Mouse (Mus musculus) layer of hippocampus, adult 11-12 months (tissue): ENCODE measurements around the gene Os9.
"Not testable (repeated sequence)": the region's sequence is repeated elsewhere in the genome, so short reads cannot be mapped to it uniquely, and the experiment has no call there.

Experiments
- DNase-seq: peaks from one replicate; pipeline ENCODE4 v3.0.0; 2022; ENCODE audit warnings: low spot score

Gene Os9

DNA sequence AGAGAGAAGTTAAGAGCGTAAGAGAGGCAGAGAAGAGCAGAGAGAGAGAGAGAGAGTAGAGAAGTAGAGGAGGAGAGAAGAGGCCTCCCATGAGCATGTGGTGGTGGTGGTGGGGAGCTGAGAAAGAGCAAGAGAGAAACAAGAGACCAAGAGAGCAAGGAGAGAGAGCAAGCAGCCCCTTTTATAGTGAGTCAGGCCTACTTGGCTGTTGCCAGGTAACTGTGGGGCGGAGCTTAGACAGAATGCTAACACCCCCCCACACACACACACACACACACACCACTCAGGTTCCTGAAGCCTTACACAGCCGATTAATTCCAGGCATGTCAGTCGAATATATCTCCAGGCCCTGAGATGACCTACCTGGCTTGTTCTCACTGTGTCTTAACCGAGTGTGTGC is 24.4 kb upstream of the Os9 start:
- no peak for DNase-seq

DNA sequence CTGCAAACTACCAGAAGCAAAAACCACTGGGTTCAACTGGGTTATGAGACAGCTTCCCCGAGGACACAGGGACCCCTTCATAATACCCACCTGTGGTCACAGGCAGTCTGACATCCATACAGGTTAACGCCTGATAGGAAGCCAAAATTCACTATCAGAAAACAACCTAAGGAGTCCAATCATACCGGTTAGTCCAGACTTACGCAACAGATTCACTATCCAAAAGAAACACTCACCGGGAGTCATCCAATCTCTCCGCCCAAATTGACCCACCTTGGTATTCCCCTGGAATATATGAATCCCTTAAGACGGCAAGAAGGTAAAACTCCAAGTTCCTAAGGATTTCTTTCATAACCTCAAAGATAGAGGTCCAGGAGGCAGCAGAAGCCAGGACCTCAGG is 23.6 kb upstream of the Os9 start:
- no peak for DNase-seq

DNA sequence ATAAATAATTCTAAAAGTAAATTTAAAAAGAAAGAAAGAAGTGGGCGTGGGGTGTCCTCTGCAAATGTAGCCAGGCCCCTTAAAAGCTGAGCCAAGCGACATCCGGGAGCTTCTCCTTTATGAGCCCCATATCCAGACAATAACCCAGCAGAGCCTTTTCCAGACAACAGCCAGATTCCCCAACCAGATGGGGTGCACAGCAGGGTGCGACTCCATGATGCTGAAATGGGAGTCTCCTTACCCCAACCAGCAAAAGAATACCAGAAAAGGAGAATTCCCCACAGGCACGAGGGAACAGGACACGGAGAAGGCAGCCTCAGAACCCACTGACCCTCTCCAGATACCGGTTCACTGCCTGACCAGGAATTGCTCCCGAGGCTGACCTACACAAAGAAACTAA is 22.3 kb upstream of the Os9 start:
- DNase-seq = no peak

DNA sequence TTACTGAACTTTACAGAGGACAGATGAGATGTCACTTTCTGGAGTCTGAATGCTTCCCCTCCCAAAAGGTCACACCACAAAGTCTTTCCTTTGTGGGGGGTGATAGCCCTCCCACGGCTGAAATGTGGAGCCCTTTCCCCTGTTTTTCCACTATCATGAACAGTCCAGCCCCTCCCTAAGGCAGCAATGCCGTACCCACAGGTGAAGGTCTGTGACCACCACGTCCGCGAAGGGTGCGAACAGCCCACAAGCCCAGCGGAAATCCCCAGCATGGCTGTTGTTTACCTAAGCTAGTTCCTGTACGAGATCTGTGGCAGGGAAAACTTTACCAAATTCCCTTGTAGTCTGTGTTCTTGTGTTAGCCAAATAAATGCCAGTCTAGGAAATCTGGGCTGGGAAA is 20.6 kb upstream of the Os9 start:
- DNase-seq = no peak

DNA sequence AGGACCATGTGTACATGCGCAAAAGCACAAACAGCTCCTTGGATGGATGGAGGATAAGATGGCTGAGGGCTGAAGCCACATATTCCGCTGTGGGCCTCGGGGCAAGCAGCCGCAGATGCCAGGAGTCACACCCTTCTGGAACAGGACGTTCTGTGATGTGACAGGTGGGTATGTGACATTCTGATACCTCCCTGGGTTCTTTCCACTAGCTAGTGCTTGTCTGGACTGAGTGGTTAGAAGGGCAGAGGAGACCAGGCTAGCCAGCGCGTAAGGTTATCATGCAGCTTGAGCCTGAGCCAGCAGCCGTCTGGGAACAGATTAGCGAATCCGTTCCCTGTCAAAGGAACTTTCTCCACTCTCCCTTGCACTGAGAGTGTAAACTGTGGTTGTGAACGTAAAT is 20.0 kb upstream of the Os9 start:
- no peak for DNase-seq

DNA sequence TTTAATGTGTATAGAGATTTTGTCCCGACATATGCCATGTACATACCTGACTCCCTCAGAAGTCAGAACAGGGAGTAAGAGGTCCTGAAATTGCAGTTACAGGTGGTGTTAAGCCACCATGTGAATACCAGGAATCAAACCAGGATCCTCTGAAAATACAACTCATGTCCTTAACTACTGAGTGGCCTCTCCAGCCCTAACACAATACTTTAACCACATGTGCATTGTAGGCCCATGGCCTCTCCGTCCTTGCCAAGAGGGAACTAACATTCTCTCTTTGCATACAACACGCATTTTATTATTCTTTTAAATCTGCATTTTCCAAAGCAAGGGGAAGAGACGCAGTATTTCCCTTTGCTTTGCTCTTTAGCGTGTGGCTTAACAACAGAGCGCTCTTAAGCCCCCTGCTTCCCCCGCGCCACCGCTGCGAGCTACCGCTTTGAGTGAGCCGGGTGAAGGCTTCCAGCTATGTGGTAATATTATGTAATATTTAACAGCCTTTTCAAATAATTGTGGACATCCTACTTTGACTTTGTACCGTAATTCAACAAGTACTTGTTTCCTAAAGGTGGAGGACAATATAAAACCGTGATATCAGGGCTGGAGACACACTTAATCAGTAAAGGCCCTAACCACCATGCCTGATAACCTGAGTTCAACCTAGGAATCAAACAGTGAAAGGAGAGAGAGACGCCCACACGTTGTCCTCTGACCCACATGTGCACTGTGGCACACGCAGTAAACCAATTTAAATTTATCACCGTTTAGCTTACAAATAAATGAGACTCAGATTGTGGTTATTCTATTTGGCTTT is 17.6 kb upstream of the Os9 start:
- no peak for DNase-seq

DNA sequence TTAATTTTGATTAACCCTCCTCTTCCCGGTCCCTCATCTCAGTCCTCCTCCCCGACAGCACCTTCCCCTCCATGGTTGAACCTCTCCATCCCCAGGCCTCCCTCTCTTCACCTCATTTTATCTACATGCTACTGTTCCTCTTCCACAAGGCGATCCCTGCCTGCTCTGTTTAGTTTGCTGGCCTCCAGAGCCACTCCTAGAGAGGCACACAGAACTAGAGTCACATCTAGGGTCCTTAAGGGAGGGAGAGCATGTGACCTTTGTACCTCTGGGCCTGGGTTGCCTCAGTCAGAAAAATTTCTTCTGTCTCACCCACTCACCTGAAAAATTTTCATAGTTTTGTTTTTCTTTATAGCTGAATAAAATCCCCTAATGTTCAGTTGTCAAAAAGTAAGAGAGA is 17.0 kb upstream of the Os9 start:
- no peak for DNase-seq

DNA sequence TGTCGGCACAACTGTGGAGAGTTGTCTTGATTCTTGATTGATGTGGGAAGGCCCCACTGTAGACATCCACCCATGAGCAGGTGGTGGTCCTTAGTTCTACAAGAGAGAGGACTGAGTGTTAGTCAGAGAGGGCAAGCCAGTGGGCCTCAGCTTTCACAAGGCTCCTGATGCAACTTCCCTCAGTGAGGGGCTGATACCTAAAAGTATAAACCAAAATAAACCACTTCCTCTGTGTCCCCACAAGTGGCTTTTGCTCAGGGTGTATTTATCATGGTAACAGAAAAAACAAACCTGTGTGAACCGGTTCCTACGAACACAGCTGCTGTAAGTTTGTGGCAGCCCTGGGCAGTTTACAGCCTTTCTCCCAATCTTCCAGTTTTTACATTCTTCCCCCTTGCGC is 15.6 kb upstream of the Os9 start:
- DNase-seq = no peak

DNA sequence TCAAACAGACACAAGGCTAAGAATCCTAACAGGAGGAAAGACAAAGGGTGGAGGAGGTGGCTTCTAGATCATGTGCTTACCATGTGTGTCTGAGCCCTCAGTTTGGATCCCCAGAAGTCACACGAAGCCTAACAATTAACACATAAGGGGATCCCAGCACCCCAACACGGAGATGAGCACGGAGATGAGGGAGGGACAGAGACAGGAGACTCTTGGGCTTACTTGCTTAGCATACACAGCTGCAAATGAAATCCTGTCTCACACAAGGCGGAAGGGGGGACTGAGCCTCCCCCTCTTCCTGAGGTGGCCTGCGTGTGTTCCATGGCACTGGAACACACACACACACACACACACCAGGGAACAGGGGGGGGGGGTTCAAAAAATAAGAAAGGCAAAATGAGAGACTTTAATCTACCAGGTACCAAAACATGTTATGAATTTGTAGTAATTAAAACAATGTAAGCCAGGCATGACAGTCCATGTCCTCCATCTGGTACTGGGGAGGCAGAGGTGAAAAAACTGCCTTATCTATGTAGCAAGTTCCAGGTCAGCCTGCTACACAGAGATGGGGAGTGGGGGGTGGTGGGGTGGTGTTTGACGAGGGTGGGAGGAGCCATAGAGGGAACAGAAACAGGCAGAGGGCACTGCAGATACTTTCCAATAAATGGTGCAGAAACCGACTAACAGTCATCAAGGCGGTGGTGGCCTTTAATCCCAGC is 14.3 kb upstream of the Os9 start:
- no peak for DNase-seq

DNA sequence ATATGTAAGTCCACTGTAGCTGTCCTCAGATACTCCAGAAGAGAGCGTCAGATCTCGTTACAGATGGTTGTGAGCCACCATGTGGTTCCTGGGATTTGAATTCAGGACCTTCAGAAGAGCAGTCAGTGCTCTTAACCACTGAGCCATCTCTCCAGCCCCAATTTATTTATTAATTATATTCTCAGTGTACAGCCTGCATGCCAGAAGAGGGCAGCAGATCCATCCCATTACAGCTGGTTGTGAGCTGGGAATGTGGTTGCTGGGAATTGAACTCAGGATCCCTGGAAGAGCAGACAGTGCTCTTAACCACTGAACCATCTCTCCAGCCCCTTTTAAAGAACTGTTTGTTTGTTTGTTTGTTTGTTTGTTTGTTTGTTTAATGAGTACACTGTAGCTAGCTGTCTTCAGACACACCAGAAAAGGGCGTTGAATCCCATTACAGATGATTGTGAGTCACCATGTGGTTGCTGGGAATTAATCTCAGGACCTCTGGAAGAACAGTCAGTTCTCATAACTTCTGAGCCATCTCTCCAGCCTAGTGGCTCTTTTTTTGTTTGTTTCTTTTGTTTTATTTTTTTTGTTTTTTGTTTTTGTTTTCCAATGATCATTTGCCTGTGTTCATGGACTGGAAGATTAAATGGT is 13.6 kb upstream of the Os9 start:
- DNase-seq = not testable (repeated sequence)

DNA sequence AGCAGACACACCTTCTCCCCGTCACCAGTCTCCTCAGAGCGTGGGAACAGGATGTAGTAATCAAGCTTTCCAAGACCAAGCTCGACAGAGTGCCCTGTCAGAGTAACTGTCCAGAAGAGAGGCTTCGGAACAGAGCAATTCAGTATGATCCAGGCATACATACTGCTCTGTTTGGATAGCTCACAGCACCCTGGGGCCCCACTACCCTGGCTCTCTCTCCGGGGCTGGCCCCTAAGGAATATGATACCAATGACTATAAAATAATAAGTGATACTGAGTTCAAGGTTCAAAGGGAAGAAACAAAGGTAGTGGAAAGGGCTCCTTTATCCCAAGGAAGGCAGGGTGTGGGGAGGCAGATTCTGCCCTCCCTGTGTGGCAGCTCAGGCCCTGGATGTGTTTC is 11.5 kb upstream of the Os9 start:
- no peak for DNase-seq

DNA sequence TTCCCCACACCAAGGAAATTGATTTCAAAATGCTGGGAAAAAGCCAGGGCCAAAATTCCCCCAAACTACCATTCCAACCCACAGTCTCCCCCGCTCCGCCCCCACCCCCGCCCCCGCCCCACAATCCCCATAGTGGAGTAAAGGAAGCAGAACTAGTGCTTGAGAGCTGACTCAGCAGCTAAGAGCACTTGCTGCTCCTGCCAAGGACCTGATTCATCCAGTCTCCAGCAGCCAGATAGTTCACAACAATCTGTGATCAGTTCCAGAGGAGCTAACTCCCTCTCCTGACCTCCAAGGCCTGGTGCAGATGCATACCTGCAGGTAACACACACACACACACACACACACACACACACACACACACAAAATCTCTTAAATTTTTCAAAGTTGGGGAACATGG is 8.5 kb upstream of the Os9 start:
- DNase-seq = no peak

DNA sequence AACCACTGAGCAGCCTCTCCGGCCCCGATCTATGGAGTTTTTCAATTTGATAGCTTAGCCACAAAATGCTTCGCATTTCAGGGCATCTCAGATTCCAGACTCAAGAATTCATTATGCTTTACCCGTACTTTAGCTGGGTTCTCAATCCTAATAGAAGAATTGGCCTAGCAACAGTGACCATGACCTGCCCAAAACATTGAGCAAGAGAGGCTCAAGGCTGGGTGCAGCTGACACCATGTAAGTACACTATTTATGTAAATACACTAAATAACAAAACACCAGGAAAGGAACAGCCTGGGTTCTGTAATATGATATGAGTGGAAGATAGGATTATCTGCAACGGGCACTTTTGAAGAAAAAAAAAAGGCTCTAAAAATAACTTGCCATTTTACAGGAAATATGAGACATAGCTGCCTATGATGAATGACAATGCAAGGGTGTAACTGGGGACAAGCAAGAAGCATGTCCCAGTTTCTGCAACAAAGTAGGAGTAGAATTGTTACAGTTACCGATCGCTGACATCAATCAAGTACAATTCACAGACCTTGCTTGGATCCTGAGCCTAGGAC is 6.9 kb upstream of the Os9 start:
- no peak for DNase-seq

DNA sequence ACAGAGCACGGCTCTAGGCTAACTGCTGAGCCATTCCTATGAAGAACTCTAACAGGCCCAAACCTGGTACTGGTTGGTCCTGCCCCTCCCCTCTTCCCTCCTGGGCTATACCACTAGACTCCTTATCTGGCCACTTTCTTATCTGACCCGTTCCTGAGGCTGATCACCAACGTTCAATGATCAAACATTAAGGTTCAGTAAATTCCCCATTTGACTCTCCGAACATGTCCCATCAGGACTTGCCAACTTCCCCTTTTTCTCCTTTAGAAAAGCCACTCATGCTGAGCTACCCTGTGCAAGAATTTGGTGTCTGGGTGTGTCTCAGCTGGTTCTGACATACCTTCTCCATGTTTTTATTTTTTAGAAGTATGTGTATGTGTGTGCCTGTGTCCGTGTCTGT is 5.6 kb upstream of the Os9 start:
- no peak for DNase-seq

DNA sequence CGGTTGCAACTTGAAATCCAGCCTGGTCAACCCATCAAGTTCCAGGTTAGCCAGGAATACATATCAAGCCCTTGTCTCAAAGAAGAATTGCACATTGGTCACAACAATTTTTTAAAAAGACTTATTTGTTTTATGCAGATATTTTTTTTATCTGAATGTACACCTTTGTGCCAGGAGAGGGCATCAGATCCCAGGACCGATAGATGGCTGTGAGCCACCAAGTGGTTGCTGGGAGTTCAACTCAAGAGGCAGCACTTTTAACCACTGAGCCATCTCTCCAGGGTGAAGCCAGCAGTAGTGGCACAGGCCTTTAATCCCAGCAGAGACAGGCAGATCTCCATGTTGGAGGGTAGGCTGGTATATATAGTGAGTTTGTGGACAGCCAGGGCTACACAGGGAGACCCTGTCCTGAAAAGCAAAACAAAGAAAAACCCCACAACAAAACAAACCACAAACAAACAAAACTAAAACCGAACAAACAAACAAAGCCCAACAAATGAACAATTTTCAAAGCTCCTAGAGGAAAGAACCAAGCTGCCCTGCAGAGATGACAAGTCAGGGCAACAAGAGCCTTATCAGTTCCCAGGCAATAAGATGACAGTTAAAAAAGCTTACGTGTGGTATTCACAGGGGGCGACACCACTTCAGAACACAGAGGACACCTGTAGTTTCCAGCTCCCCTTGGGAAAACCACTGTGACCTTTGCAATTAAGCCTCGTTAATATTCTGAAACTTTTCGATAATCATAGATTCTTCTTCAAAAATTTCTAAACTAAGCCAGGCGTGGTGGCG is 4.5 kb upstream of the Os9 start:
- DNase-seq = no peak

DNA sequence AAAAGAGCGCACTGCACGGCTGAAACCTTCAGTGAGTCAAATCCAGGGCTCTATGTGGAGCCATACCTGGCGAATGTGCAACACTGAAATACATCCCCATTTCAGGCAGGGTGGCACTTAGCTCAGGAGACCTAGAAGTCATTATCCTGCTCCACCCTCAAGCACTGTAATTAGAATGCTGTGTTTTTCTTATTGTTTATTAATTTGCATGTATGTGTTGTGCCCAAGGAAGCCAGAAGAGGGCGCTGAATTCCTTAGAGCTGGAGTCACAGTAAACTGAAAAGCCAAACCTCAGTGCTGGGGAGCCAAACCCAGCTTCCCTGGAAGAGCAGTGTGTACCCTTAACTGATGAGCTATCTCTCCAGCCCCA is 2.5 kb upstream of the Os9 start:
- peak; percentile 87 for DNase-seq

DNA sequence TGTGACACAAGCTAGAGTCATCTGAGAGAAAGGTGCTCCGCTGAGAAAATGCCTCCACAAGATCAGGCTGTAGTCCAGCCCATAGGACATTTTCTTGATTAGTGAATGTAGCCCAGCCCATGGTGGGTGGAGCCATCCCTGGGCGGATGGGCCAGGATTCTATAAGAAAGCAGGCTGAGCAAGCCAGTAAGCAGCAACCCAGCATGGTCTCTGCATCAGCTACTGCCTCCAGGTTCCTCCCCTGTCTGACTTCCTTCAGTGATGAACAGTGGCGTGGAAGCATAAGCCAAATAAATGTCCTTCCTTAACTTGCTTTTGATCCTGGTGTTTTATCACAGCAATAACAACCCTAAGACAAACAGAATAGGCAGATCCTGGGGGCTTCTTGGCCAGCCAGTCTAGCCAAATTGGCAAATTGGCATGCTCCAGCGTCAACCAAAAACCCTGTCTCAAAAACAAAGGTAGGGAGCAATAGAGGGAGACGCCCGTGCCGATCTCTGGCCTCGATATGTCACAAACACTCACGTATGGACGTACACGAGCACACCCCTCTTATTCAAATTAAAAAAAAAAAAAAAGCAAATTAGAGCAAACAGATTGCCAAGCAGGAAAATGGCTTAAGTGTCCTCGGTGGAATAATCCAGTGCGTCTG is 2.0 kb upstream of the Os9 start:
- DNase-seq = peak; percentile 46

DNA sequence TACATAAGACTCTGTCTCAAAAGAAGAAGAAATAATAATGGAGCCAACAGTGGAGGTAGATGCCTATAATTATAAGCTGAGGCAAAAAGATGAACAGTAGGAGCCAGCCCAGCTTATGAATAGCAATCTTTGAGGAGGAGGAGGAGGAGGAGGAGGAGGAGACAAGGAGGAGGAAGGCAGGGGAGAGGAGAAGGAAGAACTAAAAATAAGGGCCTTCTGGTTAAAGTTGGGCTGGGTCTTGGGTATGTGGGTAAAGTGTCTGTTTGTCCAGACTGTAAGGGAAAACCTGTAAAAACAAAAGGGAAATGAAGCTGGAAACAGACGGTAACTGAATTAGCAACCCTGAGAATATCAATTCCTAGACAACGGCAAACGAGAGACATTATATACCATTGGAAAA is 1.1 kb upstream of the Os9 start:
- no peak for DNase-seq

DNA sequence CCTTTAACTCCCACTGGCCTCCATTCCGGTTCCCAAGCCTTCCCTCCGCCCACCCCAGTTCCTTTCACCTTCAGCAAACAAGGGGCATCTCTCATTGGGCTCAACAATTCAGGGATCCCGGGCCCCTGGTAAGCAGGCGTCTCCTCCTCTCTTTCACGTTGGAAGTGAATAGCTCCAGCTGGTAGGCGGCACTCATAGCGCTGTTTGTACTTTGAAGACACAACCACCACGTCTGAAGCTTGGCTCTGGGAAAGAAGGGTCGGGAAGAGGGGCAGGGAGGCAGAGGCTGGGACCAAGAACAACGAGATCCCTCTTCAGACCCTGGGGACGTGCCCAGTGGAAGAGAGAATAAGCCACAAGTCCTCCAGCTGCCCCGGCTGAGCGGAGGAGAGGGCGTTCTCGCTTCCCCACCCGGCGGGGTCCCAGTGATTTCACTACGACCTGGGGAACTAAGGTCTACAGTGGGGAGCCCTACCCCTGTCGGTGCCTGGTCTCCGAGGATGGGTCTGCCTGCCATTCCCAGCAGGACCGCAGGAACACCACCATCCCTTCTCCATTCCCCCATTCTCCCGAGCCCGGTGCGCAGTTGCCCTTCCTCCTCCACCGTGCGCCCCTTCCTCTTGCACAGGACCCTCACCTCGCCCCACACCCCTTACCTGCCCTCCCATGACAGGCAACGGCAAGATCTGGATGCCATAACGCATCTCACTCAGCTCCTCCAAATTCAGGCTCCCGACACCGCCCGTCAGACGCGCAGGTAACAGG is 448 bp downstream of the Os9 start:
- no peak for DNase-seq

DNA sequence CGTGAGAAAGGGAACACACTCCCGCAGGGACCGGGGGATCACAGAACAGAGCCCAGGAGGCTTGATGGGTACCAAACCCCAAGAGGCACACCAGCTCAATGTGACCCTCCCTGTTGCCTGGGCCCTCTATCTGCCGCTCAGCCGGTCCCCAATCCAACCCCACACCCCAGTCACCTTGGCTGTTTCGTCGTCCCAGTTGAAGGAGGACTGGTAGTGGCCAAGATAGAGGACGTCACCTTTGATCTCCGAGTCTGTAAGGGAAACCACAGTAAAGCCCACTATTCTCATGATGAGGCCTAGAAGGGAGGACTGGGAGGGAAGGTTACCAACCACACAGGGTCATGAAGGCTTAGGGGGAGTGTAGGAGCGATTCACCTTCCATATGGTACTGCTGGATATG is 1.7 kb downstream of the Os9 start:
- no peak for DNase-seq

DNA sequence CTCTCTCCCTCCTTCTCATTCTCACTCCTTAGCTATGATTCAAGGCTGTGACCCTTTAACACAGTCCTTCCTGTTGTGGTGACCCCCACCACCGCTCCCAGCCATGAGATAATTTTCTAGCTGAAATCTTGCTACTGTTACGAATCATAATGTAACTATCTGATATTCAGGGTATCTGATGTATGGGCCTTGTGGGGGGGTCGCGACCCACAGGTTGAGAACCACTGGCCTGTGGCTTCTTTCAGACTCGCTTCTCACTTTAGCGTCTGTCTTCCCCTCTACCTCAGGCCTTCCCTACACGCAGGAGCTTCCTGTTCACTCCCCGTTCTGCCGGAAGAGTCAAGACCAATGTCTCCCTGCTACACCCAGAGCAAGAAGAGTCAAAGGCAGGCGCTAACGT is 2.5 kb downstream of the Os9 start:
- DNase-seq = no peak
